8 mouse cellular contexts compared by ENCODE assay signal in genomic region chr17:17234329-17235185, GRCm38 (mm10).
A peak's percentile ranks its signal among the peaks of the same experiment; 100 is the strongest.
DNase-seq lines count a peak whose midpoint lies in the region; ATAC-seq lines count a peak whose summit lies in the region.

No protein-coding gene starts in this region.

- peak; percentile 100 for ATAC-seq in megakaryocyte progenitor cell, adult 5-6 weeks (replicated peaks; ENCODE audit: poor library complexity)

- peak; percentile 98 for DNase-seq in adipocyte (ENCODE audit: low spot score)
- peak; percentile 94 for DNase-seq in embryo, embryonic 10 days (ENCODE audit: low spot score)
- peak; percentile 74 for DNase-seq in gastrocnemius, postnatal 10 days
- peak; percentile 95 for DNase-seq in induced T-regulatory cell, adult 2 months (ENCODE audit: low read depth)
- peak; percentile 92 to 96 for DNase-seq in left cerebral cortex, adult 9 months (ENCODE audit: low spot score in 2 of 2)
- DNase-seq in right cerebral cortex, postnatal 14 days, result peak; percentile 73
- peak; percentile 90 for DNase-seq in urinary bladder, postnatal 36 days (ENCODE audit: low spot score in 2 of 2)

Comparison
In these comparisons a context has a peak if more than half of its experiments do, and no peak if none do; other contexts are left out.
1. Peak in every context shown above with its lines: DNase-seq and ATAC-seq.